Mouse (Mus musculus) kidney, embryonic 16.5 days (tissue): ENCODE results near the gene Chfr. TPM values are rescaled to one million over a fixed set of nuclear protein-coding genes. Genes with fewer than 3 reads are reported as not detected.

Experiments used
- ATAC-seq: fragments of 200-750 bp; cut with Nextera tagmentation; 2 replicates; pipeline ENCODE4 v1.8.0; 2017; ENCODE audit warnings: moderate TSS enrichment; ENCODE audit not compliant: low FRiP score, low TSS enrichment
- H3K27ac ChIP-seq: fragments of 300-500 bp; sonication (generic); 2 replicates; pipeline ENCODE4 v1.5.1; 2014; ENCODE audit warnings: low read length
- H3K27me3 ChIP-seq: fragments of 300-500 bp; sonication (generic); 2 replicates; pipeline ENCODE4 v1.6.1; 2014; ENCODE audit warnings: low read length, control low read depth, mixed read lengths; ENCODE audit not compliant: insufficient read depth
- H3K36me3 ChIP-seq: fragments of 300-500 bp; sonication (generic); 2 replicates; pipeline ENCODE4 v1.6.1; 2014; ENCODE audit warnings: low read length, control low read depth, mixed read lengths; ENCODE audit not compliant: insufficient read depth
- H3K4me1 ChIP-seq: fragments of 300-500 bp; sonication (generic); 2 replicates; pipeline ENCODE4 v1.6.1; 2014; ENCODE audit warnings: low read length, control low read depth, mixed read lengths; ENCODE audit not compliant: insufficient read depth
- H3K4me2 ChIP-seq: fragments of 300-500 bp; sonication (generic); replicated peaks from 2 replicates; pipeline ENCODE4 v1.6.1; 2014; ENCODE audit warnings: low read depth, low read length
- H3K4me3 ChIP-seq: fragments of 300-500 bp; sonication (generic); 2 replicates; pipeline ENCODE4 v1.5.1; 2014; ENCODE audit warnings: mild to moderate bottlenecking, low read length
- H3K9ac ChIP-seq: fragments of 300-500 bp; sonication (generic); replicated peaks from 2 replicates; pipeline ENCODE4 v1.6.1; 2014; ENCODE audit warnings: low read length
- H3K9me3 ChIP-seq: fragments of 300-500 bp; sonication (generic); 2 replicates; pipeline ENCODE4 v1.6.1; 2016; ENCODE audit warnings: low read length, control low read depth
- WGBS: fragments of 180-500 bp; shearing (Covaris S2); extraction: QIAGEN DNeasy Blood & Tissue Kit; methylation state at CpG from one replicate; pipeline ENCODE4 v1.1.7; 2014; 5-methylcytosine and 5-hydroxymethylcytosine counted together
- polyA plus RNA-seq: library from polyadenylated mRNA; unstranded; fragments of >200 nt; fragmentation: Nextera tagmentation; extraction: Ambion mirVana; gene quantifications from 2 replicates; pipeline ENCODE4 v1.2.1, GENCODE M21; 2015

The Chfr gene
- polyA plus RNA-seq, 1 experiment from 2014 or later: 39.4 TPM

DNA sequence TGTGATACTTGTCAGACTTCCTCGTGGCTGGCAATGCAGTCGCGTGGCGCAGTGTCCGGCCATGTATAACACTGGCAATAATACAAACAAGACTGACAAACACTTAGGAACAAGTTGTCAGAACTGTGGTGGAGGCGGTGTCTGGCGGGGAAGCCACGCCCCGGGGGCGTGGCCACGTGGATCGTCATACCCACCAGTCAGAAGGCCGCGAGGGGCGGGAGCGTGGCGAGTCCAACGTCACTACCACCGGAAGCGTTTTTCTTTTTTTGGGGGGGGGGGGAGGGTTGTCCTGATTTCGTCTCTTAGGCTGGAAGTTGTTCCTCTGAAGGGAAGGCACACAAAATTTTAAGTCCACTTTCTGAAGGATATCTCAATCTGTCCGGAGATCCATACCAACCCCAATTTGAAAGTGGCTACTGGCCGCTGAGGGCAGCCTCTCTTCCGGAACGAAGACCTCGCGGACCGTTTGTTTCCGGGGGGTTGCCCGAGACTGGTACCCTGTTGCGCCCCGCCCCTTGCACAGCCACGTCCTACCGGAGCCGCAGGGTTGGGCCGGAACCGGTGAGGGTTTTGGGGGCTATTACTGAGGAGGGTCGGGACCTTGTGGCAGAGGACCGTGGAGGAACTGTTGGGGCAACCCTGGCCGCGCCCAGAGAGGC lies 40.8 kb downstream of the Chfr start, which contains the start of gene Golga3:
Gene Golga3 (plus strand): TSS at position 340 of the 659 bp plus-strand sequence.
- Histone ChIP-seq H3K27ac (peak within 1 kb of the TSS; percentile 82), H3K4me1 (peaks cover 9% of the 10 kb centered on the region), H3K36me3 (peaks cover under 1% of the 10 kb centered on the region; the same call in 1 of the 2 replicates), H3K9me3 (no peaks in the 10 kb centered on the region), H3K4me3 (peak within 1 kb of the TSS; percentile 83), H3K9ac (peak within 1 kb of the TSS; percentile 85), H3K4me2 (peak within 1 kb of the TSS; percentile 86), H3K27me3 (no peaks in the 10 kb centered on the region)
- WGBS: under 1% methylated on average over 41 of the region's 41 CpGs
- peak; percentile 97 for ATAC-seq

DNA sequence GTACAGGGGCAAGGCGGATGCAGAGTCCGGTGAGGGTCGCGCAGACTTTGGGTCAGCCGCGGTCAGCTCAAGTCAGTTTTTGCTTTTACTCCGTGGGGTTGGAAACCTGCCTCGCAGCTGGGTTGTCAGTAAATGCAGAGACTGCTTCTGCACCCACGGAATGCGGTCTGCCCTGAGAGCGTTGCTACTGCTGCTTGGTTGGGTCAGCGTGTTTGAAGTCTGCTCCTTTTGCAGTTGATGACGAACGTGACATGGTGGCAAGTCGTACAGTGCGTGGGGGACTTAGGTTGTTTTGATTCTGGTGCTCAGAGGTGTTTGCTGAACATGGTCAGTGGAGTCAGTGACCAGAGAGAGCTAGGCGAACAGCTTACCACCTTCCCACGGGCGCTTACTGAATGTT lies 41.4 kb downstream of the Chfr start:
- Histone ChIP-seq H3K36me3 (peaks cover 5% of the 10 kb centered on the region; the same call in 1 of the 2 replicates), H3K27ac (peak overlapping the region; percentile 82), H3K9me3 (no peaks in the 10 kb centered on the region), H3K9ac (peak overlapping the region; percentile 85), H3K27me3 (no peaks in the 10 kb centered on the region), H3K4me3 (peak overlapping the region; percentile 83), H3K4me2 (peak overlapping the region; percentile 86), H3K4me1 (peaks cover 9% of the 10 kb centered on the region)
- WGBS: 1% methylated on average over 19 of the region's 19 CpGs
- ATAC-seq: no peak; the same call in 1 of the 2 replicates

DNA sequence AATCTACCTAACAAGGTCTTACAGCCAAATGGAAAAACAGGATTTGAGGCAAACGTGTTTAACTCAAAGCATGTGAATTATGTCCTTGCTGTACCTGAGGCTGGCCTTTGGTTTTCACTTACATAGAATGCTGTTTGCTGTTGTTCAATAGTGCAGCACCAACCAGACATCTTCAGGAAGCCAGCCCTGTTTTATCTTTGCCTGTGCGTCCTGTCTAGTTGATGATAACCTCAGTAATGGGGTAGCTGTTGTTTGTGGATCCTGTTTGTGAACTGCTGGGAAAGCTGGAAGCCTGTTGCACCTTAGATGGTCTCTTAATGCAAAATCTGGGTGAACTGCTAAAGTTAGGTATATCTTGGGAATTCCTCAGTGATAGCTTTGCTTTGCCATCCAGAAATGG lies 43.0 kb downstream of the Chfr start:
- no peaks in the 10 kb centered on the region for H3K27me3 ChIP-seq
- H3K4me1 ChIP-seq: peaks cover 9% of the 10 kb centered on the region
- peaks cover 10% of the 10 kb centered on the region; the same call in 1 of the 2 replicates for H3K36me3 ChIP-seq
- no peak for ATAC-seq
- H3K9ac ChIP-seq: no peak overlapping the region
- H3K4me3 ChIP-seq: no peak overlapping the region
- 79% methylated on average over 2 of the region's 2 CpGs for WGBS
- no peak overlapping the region for H3K27ac ChIP-seq
- H3K4me2 ChIP-seq: no peak overlapping the region
- H3K9me3 ChIP-seq: no peaks in the 10 kb centered on the region

DNA sequence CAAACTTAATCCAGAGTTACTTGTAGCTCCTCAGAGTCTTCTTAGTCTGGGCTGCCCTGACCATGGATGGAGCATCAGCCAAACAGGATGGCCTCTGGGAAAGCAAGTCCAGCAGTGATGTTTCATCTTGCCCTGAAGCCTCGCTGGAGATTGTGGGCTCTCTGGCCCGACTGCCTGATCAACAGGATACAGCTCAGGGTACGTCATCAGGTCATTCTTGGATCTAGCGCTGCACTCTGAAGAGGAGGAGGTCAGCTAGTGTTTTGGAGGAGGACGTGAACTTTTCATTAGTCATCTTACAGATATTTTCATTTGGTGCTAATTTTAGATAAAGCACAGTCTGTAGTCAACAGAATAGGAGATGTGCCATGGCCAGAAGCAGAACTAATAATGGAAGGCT lies 46.1 kb downstream of the Chfr start:
- Histone ChIP-seq H3K27me3 (no peaks in the 10 kb centered on the region), H3K4me1 (peaks cover 9% of the 10 kb centered on the region), H3K4me2 (no peak overlapping the region), H3K36me3 (peaks cover 32% of the 10 kb centered on the region), H3K9ac (no peak overlapping the region), H3K4me3 (no peak overlapping the region), H3K27ac (no peak overlapping the region), H3K9me3 (no peaks in the 10 kb centered on the region)
- no peak for ATAC-seq
- 92% methylated on average over 5 of the region's 5 CpGs for WGBS

DNA sequence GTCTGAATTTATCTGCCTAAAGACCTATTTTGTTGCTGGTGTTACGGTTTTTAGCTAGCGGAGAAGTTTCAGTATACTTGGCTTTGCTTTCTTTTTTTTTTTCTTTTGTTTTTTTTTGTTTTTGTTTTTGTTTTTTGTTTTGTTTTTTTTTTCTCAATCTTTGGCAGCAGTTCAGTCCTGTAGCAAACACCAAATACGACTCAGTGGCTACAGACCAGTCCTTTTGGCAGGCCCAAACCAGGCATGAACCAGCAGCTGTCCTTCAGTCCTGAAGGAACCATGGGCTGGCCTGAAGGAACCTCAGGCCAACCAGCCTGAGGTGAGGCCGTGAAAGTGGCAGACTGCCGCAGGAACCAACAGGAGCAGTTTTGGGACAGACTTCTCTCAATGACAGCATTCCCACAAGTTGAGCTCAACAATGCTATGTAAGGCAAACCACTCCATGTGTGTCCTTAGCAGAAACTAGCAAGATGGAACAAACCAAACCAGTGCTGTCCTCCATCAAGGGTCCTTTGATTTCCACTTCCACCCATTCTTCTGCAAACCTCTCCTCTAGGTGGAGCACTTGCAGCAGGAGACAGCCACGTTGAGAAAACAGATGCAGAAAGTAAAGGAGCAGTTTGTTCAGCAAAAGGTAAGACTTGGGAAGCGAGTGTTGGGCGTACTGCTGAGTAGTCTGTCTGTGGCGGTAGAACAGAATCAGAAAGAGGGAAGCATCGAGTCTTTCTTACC lies 67.7 kb downstream of the Chfr start:
- no peak overlapping the region for H3K9ac ChIP-seq
- H3K4me3 ChIP-seq: no peak overlapping the region
- peaks cover 69% of the 10 kb centered on the region for H3K36me3 ChIP-seq
- no peaks in the 10 kb centered on the region for H3K9me3 ChIP-seq
- no peak overlapping the region for H3K27ac ChIP-seq
- WGBS: 89% methylated on average over 10 of the region's 10 CpGs
- H3K4me2 ChIP-seq: no peak overlapping the region
- H3K27me3 ChIP-seq: no peaks in the 10 kb centered on the region
- H3K4me1 ChIP-seq: no peaks in the 10 kb centered on the region
- ATAC-seq: no peak

DNA sequence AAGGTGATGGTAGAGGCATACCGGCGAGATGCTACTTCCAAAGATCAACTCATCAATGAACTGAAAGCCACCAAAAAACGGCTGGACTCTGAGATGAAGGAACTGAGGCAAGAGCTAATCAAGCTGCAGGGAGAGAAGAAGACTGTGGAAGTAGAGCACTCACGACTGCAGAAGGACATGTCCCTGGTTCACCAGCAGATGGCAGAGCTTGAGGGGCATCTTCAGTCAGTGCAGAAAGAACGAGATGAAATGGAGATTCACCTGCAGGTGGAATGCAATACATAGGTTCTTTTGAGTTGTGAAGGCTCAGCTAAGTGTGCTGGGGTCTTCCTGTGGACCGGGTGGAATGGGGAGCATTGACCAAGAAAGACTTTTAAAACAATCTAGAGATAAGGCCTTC lies 69.1 kb downstream of the Chfr start:
- WGBS: 80% methylated on average over 6 of the region's 6 CpGs
- Histone ChIP-seq H3K4me2 (no peak overlapping the region), H3K36me3 (peaks cover 78% of the 10 kb centered on the region), H3K9ac (no peak overlapping the region), H3K27ac (no peak overlapping the region), H3K4me1 (no peaks in the 10 kb centered on the region), H3K9me3 (no peaks in the 10 kb centered on the region), H3K4me3 (no peak overlapping the region), H3K27me3 (no peaks in the 10 kb centered on the region)
- ATAC-seq: no peak

DNA sequence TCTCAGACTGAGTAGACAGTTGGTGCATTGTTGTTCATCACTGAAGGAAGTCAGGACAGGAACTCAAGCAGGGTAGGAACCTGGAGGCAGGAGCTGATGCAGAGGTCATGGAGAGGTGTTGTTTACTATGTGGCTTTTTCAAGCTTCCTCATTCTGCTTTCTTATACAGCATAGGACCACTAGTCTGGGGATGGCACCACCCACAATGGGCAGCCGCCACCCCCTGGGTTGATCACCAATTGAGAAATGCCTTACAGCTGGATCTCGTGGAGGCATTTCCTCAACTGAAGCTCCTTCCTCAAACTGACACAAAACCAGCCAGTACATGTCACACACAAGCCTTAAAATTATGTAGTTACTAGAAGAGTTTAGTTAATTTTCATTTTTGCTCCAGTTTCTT lies 75.7 kb downstream of the Chfr start:
- H3K27me3 ChIP-seq: no peaks in the 10 kb centered on the region
- no peak for ATAC-seq
- no peak overlapping the region for H3K4me3 ChIP-seq
- H3K27ac ChIP-seq: no peak overlapping the region
- 87% methylated on average over 2 of the region's 2 CpGs for WGBS
- peaks cover 74% of the 10 kb centered on the region for H3K36me3 ChIP-seq
- H3K4me1 ChIP-seq: no peaks in the 10 kb centered on the region
- H3K9ac ChIP-seq: no peak overlapping the region
- no peak overlapping the region for H3K4me2 ChIP-seq
- no peaks in the 10 kb centered on the region for H3K9me3 ChIP-seq

DNA sequence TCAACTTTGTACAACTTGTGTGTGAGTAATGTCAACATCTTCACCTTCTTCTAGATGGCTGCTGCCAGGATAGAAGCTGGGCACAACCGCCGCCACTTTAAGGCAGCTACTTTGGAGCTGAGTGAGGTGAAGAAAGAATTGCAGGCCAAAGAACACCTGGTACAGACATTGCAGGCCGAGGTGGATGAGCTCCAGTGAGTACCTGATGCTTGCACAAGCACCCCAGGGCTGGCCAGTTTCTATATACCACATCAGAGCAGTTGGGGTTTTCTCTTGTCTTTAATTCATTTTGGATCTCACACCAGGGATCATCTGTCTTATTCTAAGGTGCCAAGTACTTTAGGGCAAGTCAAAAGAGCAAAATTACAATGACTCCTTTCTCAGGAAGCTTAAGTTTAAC lies 81.1 kb downstream of the Chfr start:
- no peaks in the 10 kb centered on the region for H3K9me3 ChIP-seq
- WGBS: 91% methylated on average over 3 of the region's 3 CpGs
- H3K4me2 ChIP-seq: no peak overlapping the region
- ATAC-seq: no peak
- H3K36me3 ChIP-seq: peaks cover 67% of the 10 kb centered on the region
- H3K27me3 ChIP-seq: no peaks in the 10 kb centered on the region
- no peak overlapping the region for H3K27ac ChIP-seq
- no peaks in the 10 kb centered on the region for H3K4me1 ChIP-seq
- H3K4me3 ChIP-seq: no peak overlapping the region
- no peak overlapping the region for H3K9ac ChIP-seq

DNA sequence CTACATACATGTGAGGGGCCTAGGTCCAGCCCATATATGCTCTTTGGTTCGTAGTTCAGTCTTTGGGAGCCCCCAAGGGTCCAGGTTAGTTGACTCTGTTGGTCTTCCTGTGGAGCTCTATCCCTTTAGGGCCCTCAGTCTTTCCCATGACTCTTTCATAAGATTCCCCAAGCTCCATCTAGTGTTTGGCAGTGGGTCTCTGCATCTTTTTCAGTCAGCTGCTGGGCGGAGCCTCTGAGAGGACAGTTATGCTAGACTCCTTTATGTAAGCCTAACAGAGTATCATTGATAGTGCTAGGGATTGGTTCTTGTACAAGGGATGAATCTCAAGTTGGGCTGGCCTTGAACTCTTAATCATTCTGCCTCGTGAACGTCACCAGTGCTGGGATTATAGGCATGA lies 84.7 kb downstream of the Chfr start:
- Histone ChIP-seq H3K27ac (no peak overlapping the region), H3K9ac (no peak overlapping the region), H3K36me3 (peaks cover 59% of the 10 kb centered on the region), H3K27me3 (no peaks in the 10 kb centered on the region), H3K4me2 (no peak overlapping the region), H3K4me1 (no peaks in the 10 kb centered on the region), H3K4me3 (no peak overlapping the region), H3K9me3 (no peaks in the 10 kb centered on the region)
- no peak for ATAC-seq
- WGBS: 95% methylated on average over 4 of the region's 4 CpGs
